Mouse (Mus musculus): ENCODE data around the gene Alad. TPM values are rescaled to one million over a fixed set of nuclear protein-coding genes. Genes with fewer than 3 reads are reported as not detected.
"Not testable (repeated sequence)": the region's sequence is repeated elsewhere in the genome, so short reads cannot be mapped to it uniquely, and the experiment has no call there.

The Alad gene
- polyA plus RNA-seq, 1 experiment from 2014 or later, result 468 TPM

- Histone ChIP-seq H3K4me3 (ENCODE audit: low read depth, low read length) (no peak overlapping the region), H3K4me2 (no peak overlapping the region), H3K27ac (ENCODE audit: low read depth, low read length) (no peak overlapping the region), H3K27me3 (replicated peaks; ENCODE audit: control insufficient read depth, insufficient read depth, low read length) (no peaks in the 10 kb centered on the region), H3K4me1 (replicated peaks; ENCODE audit: control insufficient read depth, insufficient read depth, low read length) (peaks cover 6% of the 10 kb centered on the region), H3K9ac (ENCODE audit: low read depth, low read length) (no peak overlapping the region), H3K9me3 (ENCODE audit: control insufficient read depth, low read length) (no peaks in the 10 kb centered on the region), H3K36me3 (ENCODE audit: control insufficient read depth, insufficient read depth, low read length) (no peaks in the 10 kb centered on the region)
- ATAC-seq (replicated peaks; ENCODE audit: low FRiP score) (no peak), DNase-seq (ENCODE audit: low spot score) (no peak)
- WGBS, result 91% methylated on average over 15 of the region's 15 CpGs
Observed at GRCm38 (mm10) chr4:62486162-62486696, 33.5 kb downstream of the Alad start.

- no peaks in the 10 kb centered on the region for H3K9me3 ChIP-seq (ENCODE audit: control insufficient read depth, low read length)
- no peaks in the 10 kb centered on the region for H3K36me3 ChIP-seq (ENCODE audit: control insufficient read depth, insufficient read depth, low read length)
- peak; percentile 72 for ATAC-seq (replicated peaks; ENCODE audit: low FRiP score)
- H3K27ac ChIP-seq (ENCODE audit: low read depth, low read length), result 0 out of 2 replicates have a peak overlapping the region, but pooled peaks have one; percentile 13
- DNase-seq (ENCODE audit: low spot score), result no peak
- no peak overlapping the region for H3K4me3 ChIP-seq (ENCODE audit: low read depth, low read length)
- H3K9ac ChIP-seq (ENCODE audit: low read depth, low read length), result no peak overlapping the region
- WGBS, result 83% methylated on average over 8 of the region's 8 CpGs
- peaks cover 6% of the 10 kb centered on the region for H3K4me1 ChIP-seq (replicated peaks; ENCODE audit: control insufficient read depth, insufficient read depth, low read length)
- H3K4me2 ChIP-seq, result no peak overlapping the region
- H3K27me3 ChIP-seq (replicated peaks; ENCODE audit: control insufficient read depth, insufficient read depth, low read length), result peaks cover 4% of the 10 kb centered on the region
Observed at GRCm38 (mm10) chr4:62485450-62486161, 34.1 kb downstream of the Alad start.

GRCm38 (mm10) chr4:62484928-62485327 lies 34.8 kb downstream of the Alad start:
- Histone ChIP-seq H3K9ac (ENCODE audit: low read depth, low read length) (no peak overlapping the region), H3K4me3 (ENCODE audit: low read depth, low read length) (no peak overlapping the region), H3K27me3 (replicated peaks; ENCODE audit: control insufficient read depth, insufficient read depth, low read length) (peaks cover 11% of the 10 kb centered on the region), H3K36me3 (ENCODE audit: control insufficient read depth, insufficient read depth, low read length) (no peaks in the 10 kb centered on the region), H3K4me1 (replicated peaks; ENCODE audit: control insufficient read depth, insufficient read depth, low read length) (peaks cover 6% of the 10 kb centered on the region), H3K4me2 (no peak overlapping the region), H3K9me3 (ENCODE audit: control insufficient read depth, low read length) (no peaks in the 10 kb centered on the region), H3K27ac (ENCODE audit: low read depth, low read length) (no peak overlapping the region)
- DNase-seq (ENCODE audit: low spot score), result no peak
- 79% methylated on average over 3 of the region's 3 CpGs for WGBS
- no peak for ATAC-seq (replicated peaks; ENCODE audit: low FRiP score)

GRCm38 (mm10) chr4:62480709-62481605 lies 38.8 kb downstream of the Alad start:
- H3K27ac ChIP-seq (ENCODE audit: low read depth, low read length), result no peak overlapping the region
- WGBS, result 39% methylated on average over 10 of the region's 10 CpGs
- H3K4me3 ChIP-seq (ENCODE audit: low read depth, low read length), result no peak overlapping the region
- no peaks in the 10 kb centered on the region for H3K9me3 ChIP-seq (ENCODE audit: control insufficient read depth, low read length)
- H3K27me3 ChIP-seq (replicated peaks; ENCODE audit: control insufficient read depth, insufficient read depth, low read length), result peaks cover 14% of the 10 kb centered on the region
- no peaks in the 10 kb centered on the region for H3K36me3 ChIP-seq (ENCODE audit: control insufficient read depth, insufficient read depth, low read length)
- no peak overlapping the region for H3K9ac ChIP-seq (ENCODE audit: low read depth, low read length)
- H3K4me1 ChIP-seq (replicated peaks; ENCODE audit: control insufficient read depth, insufficient read depth, low read length), result peaks cover 10% of the 10 kb centered on the region
- ATAC-seq (replicated peaks; ENCODE audit: low FRiP score), result no peak
- DNase-seq (ENCODE audit: low spot score), result no peak
- no peak overlapping the region for H3K4me2 ChIP-seq

- peak; percentile 63 for ATAC-seq (replicated peaks; ENCODE audit: low FRiP score)
- whole genome bisulfite sequencing, result 2% methylated on average over 68 of the region's 71 CpGs
- H3K36me3 ChIP-seq (ENCODE audit: control insufficient read depth, insufficient read depth, low read length), result no peaks in the 10 kb centered on the region
- H3K4me1 ChIP-seq (replicated peaks; ENCODE audit: control insufficient read depth, insufficient read depth, low read length), result peaks cover 4% of the 10 kb centered on the region
- DNase-seq (ENCODE audit: low spot score), result peak; percentile 51
- H3K27ac ChIP-seq (ENCODE audit: low read depth, low read length), result no peak within 1 kb of the TSS
- no peaks in the 10 kb centered on the region for H3K9me3 ChIP-seq (ENCODE audit: control insufficient read depth, low read length)
- H3K27me3 ChIP-seq (replicated peaks; ENCODE audit: control insufficient read depth, insufficient read depth, low read length), result peaks cover 14% of the 10 kb centered on the region
- peak within 1 kb of the TSS; percentile 95 for H3K4me2 ChIP-seq
- peak within 1 kb of the TSS; percentile 30; the same call in 1 of the 2 replicates for H3K9ac ChIP-seq (ENCODE audit: low read depth, low read length)
- peak within 1 kb of the TSS; percentile 60 for H3K4me3 ChIP-seq (ENCODE audit: low read depth, low read length)
Observed at GRCm38 (mm10) chr4:62479937-62480708, 39.6 kb downstream of the Alad start, which contains the start of gene Bspry. Gene Bspry, plus strand, starts transcription at chr4:62480053.

- not testable (repeated sequence) for DNase-seq (ENCODE audit: low spot score); H3K27ac ChIP-seq (ENCODE audit: low read depth, low read length); H3K4me1 ChIP-seq (replicated peaks; ENCODE audit: control insufficient read depth, insufficient read depth, low read length); H3K9me3 ChIP-seq (ENCODE audit: control insufficient read depth, low read length); ATAC-seq (replicated peaks; ENCODE audit: low FRiP score); H3K36me3 ChIP-seq (ENCODE audit: control insufficient read depth, insufficient read depth, low read length)
- Histone ChIP-seq H3K9ac (ENCODE audit: low read depth, low read length) (peak overlapping the region; percentile 30; the same call in 1 of the 2 replicates), H3K4me3 (ENCODE audit: low read depth, low read length) (peak overlapping the region; percentile 60), H3K27me3 (replicated peaks; ENCODE audit: control insufficient read depth, insufficient read depth, low read length) (peaks cover 14% of the 10 kb centered on the region), H3K4me2 (peak overlapping the region; percentile 95)
- WGBS, result 12% methylated on average over 11 of the region's 11 CpGs
Observed at GRCm38 (mm10) chr4:62479593-62479936, 40.2 kb downstream of the Alad start.

GRCm38 (mm10) chr4:62477542-62478244 lies 42.0 kb downstream of the Alad start:
- H3K36me3 ChIP-seq (ENCODE audit: control insufficient read depth, insufficient read depth, low read length), result no peaks in the 10 kb centered on the region
- H3K9me3 ChIP-seq (ENCODE audit: control insufficient read depth, low read length), result no peaks in the 10 kb centered on the region
- H3K4me2 ChIP-seq, result no peak overlapping the region
- no peak overlapping the region for H3K9ac ChIP-seq (ENCODE audit: low read depth, low read length)
- ATAC-seq (replicated peaks; ENCODE audit: low FRiP score), result no peak
- DNase-seq (ENCODE audit: low spot score), result no peak
- 82% methylated on average over 6 of the region's 6 CpGs for WGBS
- H3K27me3 ChIP-seq (replicated peaks; ENCODE audit: control insufficient read depth, insufficient read depth, low read length), result peaks cover 14% of the 10 kb centered on the region
- no peak overlapping the region for H3K27ac ChIP-seq (ENCODE audit: low read depth, low read length)
- H3K4me1 ChIP-seq (replicated peaks; ENCODE audit: control insufficient read depth, insufficient read depth, low read length), result peaks cover 4% of the 10 kb centered on the region
- no peak overlapping the region for H3K4me3 ChIP-seq (ENCODE audit: low read depth, low read length)

GRCm38 (mm10) chr4:62475793-62476192 lies 43.9 kb downstream of the Alad start:
- Histone ChIP-seq H3K9me3 (ENCODE audit: control insufficient read depth, low read length) (no peaks in the 10 kb centered on the region), H3K27me3 (replicated peaks; ENCODE audit: control insufficient read depth, insufficient read depth, low read length) (peaks cover 11% of the 10 kb centered on the region), H3K4me2 (no peak overlapping the region), H3K9ac (ENCODE audit: low read depth, low read length) (no peak overlapping the region), H3K27ac (ENCODE audit: low read depth, low read length) (no peak overlapping the region), H3K4me1 (replicated peaks; ENCODE audit: control insufficient read depth, insufficient read depth, low read length) (peaks cover 4% of the 10 kb centered on the region), H3K36me3 (ENCODE audit: control insufficient read depth, insufficient read depth, low read length) (no peaks in the 10 kb centered on the region), H3K4me3 (ENCODE audit: low read depth, low read length) (no peak overlapping the region)
- DNase-seq (ENCODE audit: low spot score), result no peak
- ATAC-seq (replicated peaks; ENCODE audit: low FRiP score), result no peak
- WGBS, result 83% methylated on average over 6 of the region's 6 CpGs
